Mouse (Mus musculus): ENCODE results near the gene Prickle1.
A peak's percentile ranks its signal among the peaks of the same experiment; 100 is the strongest.

The Prickle1 gene

GRCm38 (mm10) chr15:93595746-93596145 is at the start of gene Prickle1:
Gene Prickle1 (minus strand): TSS chr15:93595891.
- DNase-seq (ENCODE audit: low spot score): peak; percentile 86

DNA sequence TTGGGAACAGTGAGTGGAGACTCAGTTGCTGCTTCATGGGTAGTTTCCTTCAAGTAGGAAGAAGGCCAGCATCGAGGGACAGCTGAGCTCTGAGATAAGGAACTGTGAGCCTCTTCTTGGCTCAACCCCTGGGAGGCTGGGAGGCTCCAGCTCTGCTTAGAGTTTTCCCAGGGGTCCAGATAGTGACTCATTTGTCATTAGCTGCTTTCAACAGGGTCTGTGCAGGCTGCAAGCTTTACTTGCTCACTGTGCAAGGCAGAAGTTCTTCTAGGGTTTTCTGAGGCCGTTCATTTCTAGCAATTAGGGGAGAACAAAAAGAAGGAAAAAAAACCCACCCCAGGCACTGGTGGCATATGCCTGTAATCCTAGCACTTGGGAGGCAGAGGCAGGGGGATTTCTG is 44.5 kb upstream of the Prickle1 start:
- no peak for DNase-seq (ENCODE audit: low spot score)

DNA sequence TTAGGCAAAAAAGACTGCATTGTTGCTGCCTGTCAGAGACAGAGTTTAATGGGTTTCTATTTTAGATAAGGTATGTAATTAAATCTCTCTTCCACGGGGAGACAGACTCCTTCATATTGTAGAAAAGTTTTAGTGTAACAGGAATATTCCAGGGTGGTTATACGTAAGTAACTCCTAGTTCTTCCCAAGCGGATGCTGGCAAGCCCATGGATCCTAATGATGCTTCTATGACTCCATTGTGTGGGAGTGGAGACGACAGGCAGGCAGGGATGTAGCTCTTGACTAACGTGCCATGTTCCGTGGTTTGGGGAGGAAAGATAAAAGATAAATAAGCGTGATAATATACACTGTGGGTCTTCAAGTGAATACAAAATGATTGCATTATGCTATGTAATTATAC is 41.3 kb upstream of the Prickle1 start:
- DNase-seq (ENCODE audit: low spot score): no peak

- DNase-seq (ENCODE audit: low spot score): no peak
Observed at GRCm38 (mm10) chr15:93635603-93636002, 39.9 kb upstream of the Prickle1 start.

- DNase-seq (ENCODE audit: low spot score): no peak
Observed at GRCm38 (mm10) chr15:93634536-93634935, 38.8 kb upstream of the Prickle1 start.

GRCm38 (mm10) chr15:93630001-93630541 is 34.4 kb upstream of the Prickle1 start:
- no peak for DNase-seq (ENCODE audit: low spot score)

DNA sequence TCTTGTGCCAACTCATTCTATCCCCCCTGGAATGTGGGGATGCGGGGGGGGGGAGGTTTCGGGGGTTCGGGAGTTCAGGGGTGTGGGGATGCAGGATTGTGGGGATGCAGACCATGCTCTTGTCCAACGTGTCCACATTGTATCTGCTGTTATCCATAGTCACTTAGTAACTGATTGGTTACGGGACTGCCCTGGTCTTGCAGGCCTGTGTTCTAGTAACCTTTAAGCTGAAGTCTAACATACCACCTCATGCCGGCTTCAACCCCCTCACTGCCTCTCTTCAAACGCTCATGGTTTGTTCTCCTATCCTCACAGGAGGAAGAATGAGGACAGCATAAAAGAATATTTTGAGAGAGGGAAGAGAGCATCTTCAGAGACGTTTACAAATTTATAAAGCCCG is 33.5 kb upstream of the Prickle1 start:
- DNase-seq (ENCODE audit: low spot score): no peak

GRCm38 (mm10) chr15:93627836-93628797 is 32.4 kb upstream of the Prickle1 start:
- no peak for DNase-seq (ENCODE audit: low spot score)

DNA sequence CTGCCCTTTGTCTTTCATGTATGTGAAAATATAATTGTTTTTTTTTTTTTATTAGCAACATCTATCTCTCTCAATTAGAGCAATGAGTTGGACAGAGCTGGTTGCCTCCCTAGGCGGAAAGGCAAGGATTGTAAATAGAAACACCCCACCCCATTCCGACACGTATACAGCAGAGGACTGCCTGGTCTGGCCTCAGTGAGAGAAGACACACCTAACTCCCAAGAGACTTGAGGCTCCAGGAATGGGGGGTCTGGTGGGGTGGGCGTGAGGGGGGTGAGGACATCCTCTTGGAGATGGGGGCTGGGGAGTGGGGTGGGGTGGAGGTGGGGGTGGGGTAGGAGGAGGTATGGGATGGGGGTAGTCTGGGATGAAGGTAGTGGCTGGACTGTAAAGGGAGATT is 23.9 kb upstream of the Prickle1 start:
- DNase-seq (ENCODE audit: low spot score): no peak

- DNase-seq (ENCODE audit: low spot score): no peak
Observed at GRCm38 (mm10) chr15:93618442-93619150, 22.9 kb upstream of the Prickle1 start.

DNA sequence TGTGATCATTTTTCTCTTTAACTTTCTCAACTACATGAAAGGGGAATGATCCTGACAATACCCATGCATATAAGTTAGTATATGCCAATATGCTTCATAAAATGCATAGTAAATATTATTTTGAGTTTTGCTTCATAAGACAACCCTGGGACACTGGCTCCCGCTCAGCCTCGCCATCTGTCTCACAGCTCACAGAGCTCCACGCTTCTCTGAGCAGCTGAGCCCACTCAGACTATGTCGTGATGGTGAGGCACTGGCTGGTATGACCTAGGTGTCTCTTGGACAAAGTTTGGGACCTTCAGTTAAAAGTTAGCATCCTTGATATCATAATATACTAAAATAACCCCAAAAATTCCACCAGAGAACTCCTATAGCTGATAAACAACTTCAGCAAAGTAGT is 20.6 kb upstream of the Prickle1 start:
- DNase-seq (ENCODE audit: low spot score): no peak

DNA sequence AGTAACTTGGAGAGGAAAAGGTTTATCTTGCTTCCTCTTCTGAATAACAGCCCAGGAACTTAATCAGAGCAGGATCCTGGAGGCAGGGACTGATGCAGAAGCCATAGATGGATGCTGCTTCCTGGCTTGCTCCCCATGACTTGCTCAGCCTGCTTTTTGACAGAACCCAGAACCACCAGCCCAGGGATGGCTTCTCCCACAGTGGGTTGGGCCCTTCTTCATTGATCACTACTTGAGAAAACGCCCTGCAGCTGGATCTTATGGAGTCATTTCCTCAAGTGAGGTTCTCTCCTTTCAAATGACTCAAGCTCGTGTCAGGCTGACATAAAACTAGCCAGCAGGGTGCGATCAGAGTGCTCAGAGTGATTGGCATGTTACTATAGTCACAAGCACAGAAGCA is 19.3 kb upstream of the Prickle1 start:
- no peak for DNase-seq (ENCODE audit: low spot score)

DNA sequence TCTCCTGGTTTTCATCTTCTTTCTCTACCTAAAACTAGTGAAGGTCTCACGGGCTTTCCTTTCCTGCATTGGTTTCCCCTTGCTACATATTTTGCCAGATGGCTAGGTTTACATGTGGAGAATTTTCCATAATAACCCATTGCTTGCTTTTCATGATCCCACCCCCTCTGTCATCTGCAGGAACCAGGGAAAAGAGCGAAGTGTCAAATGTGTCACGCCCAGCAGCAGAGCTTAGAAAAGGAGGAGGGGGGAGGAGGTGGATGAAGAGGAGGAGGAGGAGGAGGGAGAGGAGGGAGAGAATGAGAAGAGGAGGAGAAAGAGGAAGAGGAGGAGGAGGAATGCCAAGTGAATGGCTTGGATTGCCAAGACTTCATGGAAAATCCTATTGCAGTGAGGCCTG is 17.9 kb upstream of the Prickle1 start:
- DNase-seq (ENCODE audit: low spot score): no peak

GRCm38 (mm10) chr15:93611536-93612300 is 16.0 kb upstream of the Prickle1 start:
- DNase-seq (ENCODE audit: low spot score): no peak

GRCm38 (mm10) chr15:93610721-93611201 is 15.1 kb upstream of the Prickle1 start:
- DNase-seq (ENCODE audit: low spot score): no peak

DNA sequence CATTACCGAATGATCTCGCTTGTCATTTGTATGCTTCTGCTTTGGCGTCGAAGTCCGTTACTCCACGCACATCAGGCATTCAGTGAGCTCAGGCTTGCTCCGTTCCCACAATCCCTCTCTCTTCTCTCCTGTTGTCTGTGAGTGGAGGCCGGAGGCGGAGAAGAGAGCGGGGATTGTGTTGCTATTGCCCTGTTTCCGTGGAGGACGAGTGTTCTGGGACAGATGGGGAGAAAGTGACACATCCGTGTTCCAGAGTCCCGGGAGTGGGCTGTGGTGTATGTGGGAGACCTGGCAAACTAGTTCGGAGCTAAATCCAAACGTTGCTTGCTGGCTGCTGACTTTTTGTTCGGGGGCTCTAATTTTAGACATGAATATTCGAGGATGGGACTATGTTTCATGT is 14.6 kb upstream of the Prickle1 start:
- no peak for DNase-seq (ENCODE audit: low spot score)

DNA sequence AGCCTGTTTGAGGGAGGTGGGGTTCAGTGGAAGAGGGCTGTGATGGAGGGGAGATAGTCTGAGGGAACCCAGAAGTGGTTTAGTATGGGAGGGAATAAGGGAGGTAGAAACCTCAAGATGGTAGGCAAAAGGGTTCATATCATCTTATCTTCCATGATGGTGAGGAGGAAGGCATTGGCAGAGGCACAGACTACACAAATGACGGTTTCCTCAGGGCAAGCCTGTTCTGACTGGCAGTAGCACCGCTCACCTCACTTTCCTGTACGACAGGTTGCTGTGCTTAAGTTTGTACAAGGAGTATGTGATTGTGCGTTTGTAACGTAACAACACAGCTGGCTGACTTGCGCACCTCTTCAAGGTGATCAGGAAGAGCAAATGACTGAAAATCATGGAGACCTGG is 7.2 kb upstream of the Prickle1 start:
- DNase-seq (ENCODE audit: low spot score): no peak

GRCm38 (mm10) chr15:93601461-93602015 is 5.8 kb upstream of the Prickle1 start:
- no peak for DNase-seq (ENCODE audit: low spot score)

GRCm38 (mm10) chr15:93596991-93597390 is 1.3 kb upstream of the Prickle1 start:
- no peak for DNase-seq (ENCODE audit: low spot score)

GRCm38 (mm10) chr15:93596285-93596684 is 594 bp upstream of the Prickle1 start:
- peak; percentile 57 for DNase-seq (ENCODE audit: low spot score)

DNA sequence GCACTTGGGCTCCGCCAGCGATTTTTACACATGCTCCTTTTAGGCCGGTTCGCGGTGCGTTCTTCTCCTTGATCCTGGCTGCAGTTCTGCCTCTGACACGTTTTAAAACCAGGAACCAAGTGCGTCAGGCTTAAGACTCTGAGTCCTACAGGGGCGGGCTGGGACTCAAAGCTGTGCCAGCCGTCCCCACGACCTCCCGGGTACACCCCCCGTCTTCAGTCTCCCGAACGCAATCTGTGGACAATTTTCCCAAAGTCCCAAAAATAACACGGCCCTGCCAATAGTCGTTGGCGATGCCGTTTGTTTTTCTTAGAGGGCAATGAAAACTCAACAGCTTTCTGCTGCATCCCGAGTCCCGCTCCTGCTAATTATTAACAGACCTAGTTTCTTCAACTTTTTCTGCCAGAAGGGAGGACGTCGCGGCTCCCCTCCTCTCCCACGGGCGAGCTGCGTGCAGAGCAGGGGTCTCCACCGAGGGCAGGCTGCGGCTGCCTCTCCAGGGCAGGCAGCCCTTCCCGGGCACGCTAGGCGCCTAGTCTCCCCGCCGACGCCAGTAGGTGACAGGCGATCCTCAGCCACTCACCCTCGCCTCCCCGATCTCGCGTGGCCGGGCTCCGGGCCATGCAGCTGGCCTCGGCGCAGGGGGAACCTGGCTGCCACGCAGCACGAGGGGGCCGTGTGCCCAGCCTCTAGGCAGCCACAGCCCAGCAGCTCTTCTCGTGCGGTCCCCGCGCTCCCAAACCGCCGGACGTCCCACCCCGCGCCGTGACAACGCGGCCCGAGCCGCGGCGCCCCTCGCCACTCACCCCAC is 598 bp downstream of the Prickle1 start:
- peak; percentile 48 for DNase-seq (ENCODE audit: low spot score)
